Mouse (Mus musculus): ENCODE measurements around the gene Hoxc4. TPM values are rescaled to one million over a fixed set of nuclear protein-coding genes. Genes with fewer than 3 reads are reported as not detected.
A peak's percentile ranks its signal among the peaks of the same experiment; 100 is the strongest.

Hoxc4 gene
- polyA plus RNA-seq, 1 experiment = 0.99 TPM

GRCm38 (mm10) chr15:103082622-103083021 lies 63.9 kb downstream of the Hoxc4 start:
- Histone ChIP-seq H3K4me1 (ENCODE audit: control insufficient read depth, insufficient read depth, low read length) (no peaks in the 10 kb centered on the region), H3K27me3 (ENCODE audit: control insufficient read depth, insufficient read depth, low read length, poor library complexity, severe bottlenecking) (peaks cover 14% of the 10 kb centered on the region), H3K4me3 (ENCODE audit: low read depth, low read length) (no peak overlapping the region), H3K9me3 (replicated peaks; ENCODE audit: control insufficient read depth, insufficient read depth, low read length, poor library complexity, severe bottlenecking) (no peaks in the 10 kb centered on the region), H3K9ac (ENCODE audit: low read depth, poor library complexity, severe bottlenecking) (no peak overlapping the region), H3K27ac (ENCODE audit: insufficient read depth, low read length) (no peak overlapping the region), H3K36me3 (ENCODE audit: control insufficient read depth, insufficient read depth, low read length, poor library complexity, severe bottlenecking) (no peaks in the 10 kb centered on the region)
- TF ChIP-seq POLR2A (IDR thresholded peaks at IDR 0.05; ENCODE audit: insufficient read depth, low read length) (no peak), CTCF (IDR thresholded peaks at IDR 0.05; ENCODE audit: low read depth, low read length) (no peak), EP300 (IDR thresholded peaks at IDR 0.05; ENCODE audit: insufficient read depth, low read depth, low read length) (no peak)

- H3K27me3 ChIP-seq (ENCODE audit: control insufficient read depth, insufficient read depth, low read length, poor library complexity, severe bottlenecking) = peaks cover 14% of the 10 kb centered on the region
- TF ChIP-seq CTCF (IDR thresholded peaks at IDR 0.05; ENCODE audit: low read depth, low read length) (no peak), EP300 (IDR thresholded peaks at IDR 0.05; ENCODE audit: insufficient read depth, low read depth, low read length) (no peak), POLR2A (IDR thresholded peaks at IDR 0.05; ENCODE audit: insufficient read depth, low read length) (no peak)
Observed at GRCm38 (mm10) chr15:103083598-103083997, 64.9 kb downstream of the Hoxc4 start.

DNA sequence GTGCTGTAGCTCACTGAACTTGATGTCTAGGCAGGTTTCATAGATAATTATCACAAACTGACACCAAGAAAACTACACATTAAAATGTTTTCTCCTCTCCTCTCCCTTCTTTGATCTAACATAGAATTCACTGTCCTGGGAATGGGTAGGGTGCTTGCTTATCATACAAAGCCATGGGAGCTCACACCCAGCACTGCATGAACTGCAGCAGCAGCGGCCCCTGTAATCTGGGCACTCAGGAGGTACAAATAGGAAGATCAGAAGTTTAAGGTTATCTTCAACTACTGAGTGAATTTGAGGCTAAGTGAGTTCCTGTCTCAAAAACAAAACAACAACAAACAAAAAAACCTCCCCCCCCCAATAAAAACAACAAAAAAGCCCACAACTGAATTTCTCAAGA lies 66.2 kb downstream of the Hoxc4 start:
- H3K27ac ChIP-seq (ENCODE audit: insufficient read depth, low read length) = no peak overlapping the region
- H3K9ac ChIP-seq (ENCODE audit: low read depth, poor library complexity, severe bottlenecking) = no peak overlapping the region
- no peak overlapping the region for H3K4me3 ChIP-seq (ENCODE audit: low read depth, low read length)
- H3K4me1 ChIP-seq (ENCODE audit: control insufficient read depth, insufficient read depth, low read length) = no peaks in the 10 kb centered on the region
- H3K36me3 ChIP-seq (ENCODE audit: control insufficient read depth, insufficient read depth, low read length, poor library complexity, severe bottlenecking) = no peaks in the 10 kb centered on the region
- H3K9me3 ChIP-seq (replicated peaks; ENCODE audit: control insufficient read depth, insufficient read depth, low read length, poor library complexity, severe bottlenecking) = no peaks in the 10 kb centered on the region
- peaks cover 14% of the 10 kb centered on the region for H3K27me3 ChIP-seq (ENCODE audit: control insufficient read depth, insufficient read depth, low read length, poor library complexity, severe bottlenecking)
- TF ChIP-seq CTCF (IDR thresholded peaks at IDR 0.05; ENCODE audit: low read depth, low read length) (no peak), EP300 (IDR thresholded peaks at IDR 0.05; ENCODE audit: insufficient read depth, low read depth, low read length) (no peak), POLR2A (IDR thresholded peaks at IDR 0.05; ENCODE audit: insufficient read depth, low read length) (no peak)

More at GRCm38 (mm10) chr15:103083598-103083997, 64.9 kb downstream of the Hoxc4 start:
- H3K9ac ChIP-seq (ENCODE audit: low read depth, poor library complexity, severe bottlenecking) = no peak overlapping the region
- H3K4me1 ChIP-seq (ENCODE audit: control insufficient read depth, insufficient read depth, low read length) = no peaks in the 10 kb centered on the region
- no peaks in the 10 kb centered on the region for H3K36me3 ChIP-seq (ENCODE audit: control insufficient read depth, insufficient read depth, low read length, poor library complexity, severe bottlenecking)
- no peak overlapping the region for H3K27ac ChIP-seq (ENCODE audit: insufficient read depth, low read length)
- H3K9me3 ChIP-seq (replicated peaks; ENCODE audit: control insufficient read depth, insufficient read depth, low read length, poor library complexity, severe bottlenecking) = no peaks in the 10 kb centered on the region
- no peak overlapping the region for H3K4me3 ChIP-seq (ENCODE audit: low read depth, low read length)

DNA sequence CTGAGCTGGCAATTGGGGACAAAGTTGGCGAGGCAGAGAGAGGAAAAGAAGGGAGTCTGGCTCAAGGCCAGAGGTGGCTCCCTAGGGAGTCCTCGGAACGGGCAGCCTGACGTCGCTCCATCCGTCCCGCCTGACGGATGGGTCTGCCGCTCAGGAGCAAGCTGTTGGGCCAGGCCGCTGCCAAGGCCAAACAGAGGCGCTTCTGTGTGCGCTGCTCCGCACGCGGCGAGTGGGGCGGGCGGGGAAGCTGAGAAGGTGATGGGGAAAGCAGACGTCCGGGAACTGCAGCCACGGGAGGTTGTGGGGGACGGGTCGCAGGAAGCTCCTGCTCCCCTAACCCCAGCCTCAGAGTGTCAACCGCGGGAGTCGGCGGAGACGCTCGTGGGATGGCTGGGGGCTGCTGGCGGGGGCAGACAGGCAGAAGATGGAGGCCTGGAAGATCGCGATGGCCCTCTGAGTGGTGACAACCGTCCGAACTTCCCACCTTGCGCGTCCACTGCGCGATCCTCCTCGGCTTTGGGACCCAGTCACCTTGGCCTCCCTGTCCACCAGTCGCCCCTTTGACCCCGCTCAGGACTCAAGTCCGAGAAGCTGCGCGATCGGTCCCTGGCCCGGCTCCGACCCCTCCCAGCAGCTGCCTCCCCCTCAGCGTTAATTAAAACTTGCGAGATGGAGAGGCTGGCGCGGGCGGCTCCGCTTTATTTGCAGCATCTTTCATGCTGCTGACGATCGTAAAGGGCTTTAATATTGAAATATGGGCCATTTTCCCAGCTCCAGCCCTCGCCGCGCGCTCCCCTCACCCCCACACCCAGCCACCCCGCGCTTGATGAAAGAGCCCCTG lies 67.3 kb downstream of the Hoxc4 start:
- Histone ChIP-seq H3K36me3 (ENCODE audit: control insufficient read depth, insufficient read depth, low read length, poor library complexity, severe bottlenecking) (no peaks in the 10 kb centered on the region), H3K27me3 (ENCODE audit: control insufficient read depth, insufficient read depth, low read length, poor library complexity, severe bottlenecking) (peaks cover 14% of the 10 kb centered on the region), H3K9ac (ENCODE audit: low read depth, poor library complexity, severe bottlenecking) (peak overlapping the region; percentile 36; the same call in 1 of the 2 replicates), H3K4me3 (ENCODE audit: low read depth, low read length) (peak overlapping the region; percentile 44), H3K4me1 (ENCODE audit: control insufficient read depth, insufficient read depth, low read length) (no peaks in the 10 kb centered on the region), H3K27ac (ENCODE audit: insufficient read depth, low read length) (no peak overlapping the region), H3K9me3 (replicated peaks; ENCODE audit: control insufficient read depth, insufficient read depth, low read length, poor library complexity, severe bottlenecking) (no peaks in the 10 kb centered on the region)
- TF ChIP-seq CTCF (IDR thresholded peaks at IDR 0.05; ENCODE audit: low read depth, low read length) (no peak), EP300 (IDR thresholded peaks at IDR 0.05; ENCODE audit: insufficient read depth, low read depth, low read length) (no peak), POLR2A (IDR thresholded peaks at IDR 0.05; ENCODE audit: insufficient read depth, low read length) (no peak)

Other genes with a start within 250 kb of the Hoxc4 start
- gene Hoxc13, start 97.8 kb upstream of the Hoxc4 start, polyA plus RNA-seq (2011; ENCODE audit: insufficient read depth, insufficient read length, low read depth, missing spikeins) = 3.7 and 3.8 TPM in 2 replicates
- not detected in 2 replicates for gene Hoxc12, start 82.2 kb upstream of the Hoxc4 start, polyA plus RNA-seq (2011; ENCODE audit: insufficient read depth, insufficient read length, low read depth, missing spikeins)
- gene Hoxc11, start 64.5 kb upstream of the Hoxc4 start, polyA plus RNA-seq (2011; ENCODE audit: insufficient read depth, insufficient read length, low read depth, missing spikeins) = not detected in 2 replicates
- gene Hoxc10, start 52.1 kb upstream of the Hoxc4 start, polyA plus RNA-seq (2011; ENCODE audit: insufficient read depth, insufficient read length, low read depth, missing spikeins) = not detected in 2 replicates
- not detected in 2 replicates for gene Hoxc5, start 51.5 kb upstream of the Hoxc4 start, polyA plus RNA-seq (2011; ENCODE audit: insufficient read depth, insufficient read length, low read depth, missing spikeins)
- gene Hoxc9, start 42.5 kb upstream of the Hoxc4 start, polyA plus RNA-seq (2011; ENCODE audit: insufficient read depth, insufficient read length, low read depth, missing spikeins) = not detected in 2 replicates
- gene Hoxc8, start 28.3 kb upstream of the Hoxc4 start, polyA plus RNA-seq (2011; ENCODE audit: insufficient read depth, insufficient read length, low read depth, missing spikeins) = 0.40 and 0.45 TPM in 2 replicates
- gene Hoxc6, start 20.7 kb upstream of the Hoxc4 start, polyA plus RNA-seq (2011; ENCODE audit: insufficient read depth, insufficient read length, low read depth, missing spikeins) = 1.3 TPM in 1 of 2 replicates, not detected in the other
- gene Smug1, start 148.2 kb downstream of the Hoxc4 start, polyA plus RNA-seq (2011; ENCODE audit: insufficient read depth, insufficient read length, low read depth, missing spikeins) = 13.5 and 15.3 TPM in 2 replicates
- gene Cbx5, start 220.9 kb downstream of the Hoxc4 start, polyA plus RNA-seq (2011; ENCODE audit: insufficient read depth, insufficient read length, low read depth, missing spikeins) = 317 and 328 TPM in 2 replicates
- 1,629 and 1,787 TPM in 2 replicates for gene Hnrnpa1, start 221.5 kb downstream of the Hoxc4 start, polyA plus RNA-seq (2011; ENCODE audit: insufficient read depth, insufficient read length, low read depth, missing spikeins)
- gene Nfe2, start 239.5 kb downstream of the Hoxc4 start, polyA plus RNA-seq (2011; ENCODE audit: insufficient read depth, insufficient read length, low read depth, missing spikeins) = not detected in 2 replicates